Mouse (Mus musculus) Patski (cell line): ENCODE measurements around the gene Tor1a. TPM values are rescaled to one million over a fixed set of nuclear protein-coding genes. Genes with fewer than 3 reads are reported as not detected.
A peak's percentile ranks its signal among the peaks of the same experiment; 100 is the strongest.
"Not testable (repeated sequence)": the region's sequence is repeated elsewhere in the genome, so short reads cannot be mapped to it uniquely, and the experiment has no call there.

Experiments used
- ATAC-seq: fragments of 100-300 bp; one replicate; pipeline ENCODE4 v1.8.0; 2021
- CTCF ChIA-PET: fragments of 350-600 bp; sonication (Branson Sonifier 250); formaldehyde crosslinking; loops from one replicate; lab custom pipeline; 2022; ENCODE audit warnings: inconsistent platforms; lab: Charles Lee
- POLR2A ChIA-PET: fragments of 350-600 bp; sonication (Branson Sonifier 250); formaldehyde crosslinking; loops from one replicate; lab custom pipeline; 2022; ENCODE audit warnings: antibody characterized with exemption, inconsistent platforms; lab: Charles Lee
- DNase-seq: peaks from one replicate; pipeline ENCODE4 v3.0.0-alpha.2; 2011; ENCODE audit warnings: low read depth, low spot score
- H3K27me3 ChIP-seq: fragments of 371-371 bp; one replicate; pipeline ENCODE4 v1.5.1; 2021
- CTCF ChIP-seq: fragments of 100-300 bp; IDR thresholded peaks from one replicate; pipeline ENCODE4 v1.5.1; 2021
- in situ Hi-C: fragments of 300-500 bp; cut with MboI; formaldehyde crosslinking; loops from 3 replicates; pipeline ENCODE4 v1.11.1; 2018; ENCODE audit warnings: low pct_unique_long_range_greater_than_20kb, mixed read lengths
- polyA plus RNA-seq: library from polyadenylated mRNA; unstranded; gene quantifications from one replicate; pipeline ENCODE4 v1.2.3, GENCODE M21; 2021

The Tor1a gene
- polyA plus RNA-seq, 1 experiment from 2014 or later = 53.1 TPM

GRCm38 (mm10) chr2:30954797-30955196, 12.9 kb downstream of the Tor1a start:
- in situ Hi-C loops = no loop called here
- DNase-seq (no peak), ATAC-seq (no peak)
- no peaks in the 10 kb centered on the region for H3K27me3 ChIP-seq
- POLR2A ChIA-PET = no interaction called here
- CTCF ChIA-PET = interaction anchor here (1.1 to 1.6 kb wide), 3 partner anchors 12 to 14 kb away, joined by 3 to 5 read pairs (median 4); no protein-coding TSS in a partner anchor
- no peak for TF ChIP-seq CTCF

- CTCF ChIA-PET = interaction anchor here (1.3 to 1.6 kb wide), 2 partner anchors 10 to 197 kb away, joined by 3 to 6 read pairs; no protein-coding TSS in a partner anchor
- in situ Hi-C loops = no loop called here
- ATAC-seq = peak; percentile 57
These were observed 14.8 kb downstream of the Tor1a start, which contains the start of gene Tor1b for GRCm38 (mm10) chr2:30952824-30953490. Gene Tor1b (plus strand): TSS chr2:30952959.

GRCm38 (mm10) chr2:30952457-30952823, 15.3 kb downstream of the Tor1a start:
- POLR2A ChIA-PET = interaction anchor here (0.6 to 1.4 kb wide), 2 partner anchors 10 to 266 kb away, joined by 3 read pairs; no protein-coding TSS in a partner anchor
- no peak for ATAC-seq
- in situ Hi-C loops = no loop called here

More at GRCm38 (mm10) chr2:30952824-30953490, 14.8 kb downstream of the Tor1a start, which contains the start of gene Tor1b:
- TF ChIP-seq CTCF = no peak
- no peaks in the 10 kb centered on the region for H3K27me3 ChIP-seq
- DNase-seq = no peak
- POLR2A ChIA-PET = interaction anchor here (0.6 to 1.4 kb wide), 3 partner anchors 9 to 267 kb away, joined by 3 read pairs; no protein-coding TSS in a partner anchor

GRCm38 (mm10) chr2:30942603-30943011, 25.1 kb downstream of the Tor1a start:
- ChIA-PET CTCF (interaction anchor here (0.8 to 1.9 kb wide), 5 partner anchors 8 to 96 kb away, joined by 3 to 8 read pairs (median 5); partner anchors contain the start of gene Tor1b), POLR2A (no interaction called here)
- peak; percentile 88 for TF ChIP-seq CTCF
- in situ Hi-C loops = loop anchor here (25.0 kb wide), 1 partner anchor 330 kb away; no protein-coding TSS in a partner anchor
- DNase-seq = no peak
- no peaks in the 10 kb centered on the region for H3K27me3 ChIP-seq
- no peak for ATAC-seq

More at GRCm38 (mm10) chr2:30952457-30952823, 15.3 kb downstream of the Tor1a start:
- CTCF ChIA-PET = interaction anchor here (1.6 kb wide), 1 partner anchor 9 kb away, joined by 6 read pairs; no protein-coding TSS in a partner anchor
- DNase-seq = no peak
- H3K27me3 ChIP-seq = no peaks in the 10 kb centered on the region
- TF ChIP-seq CTCF = no peak

GRCm38 (mm10) chr2:30942116-30942515, 25.6 kb downstream of the Tor1a start:
- H3K27me3 ChIP-seq, DNase-seq, ATAC-seq, POLR2A ChIA-PET: not testable (repeated sequence)
- CTCF ChIA-PET = interaction anchor here (1.4 to 1.9 kb wide), 3 partner anchors 8 to 13 kb away, joined by 3 to 8 read pairs (median 5); no protein-coding TSS in a partner anchor
- in situ Hi-C loops = loop anchor here (25.0 kb wide), 1 partner anchor 330 kb away; no protein-coding TSS in a partner anchor

GRCm38 (mm10) chr2:30941586-30941985, 26.1 kb downstream of the Tor1a start:
- ChIA-PET POLR2A (no interaction called here), CTCF (interaction anchor here (1.0 kb wide), 1 partner anchor 9 kb away, joined by 3 read pairs; no protein-coding TSS in a partner anchor)
- ATAC-seq (no peak), DNase-seq (no peak)
- TF ChIP-seq CTCF = no peak
- no peaks in the 10 kb centered on the region for H3K27me3 ChIP-seq
- in situ Hi-C loops = loop anchor here (25.0 kb wide), 1 partner anchor 329 kb away; no protein-coding TSS in a partner anchor

- TF ChIP-seq CTCF = no peak
- DNase-seq = no peak
- no peak for ATAC-seq
- no peaks in the 10 kb centered on the region for H3K27me3 ChIP-seq
- CTCF ChIA-PET = interaction anchor here (1.1 to 1.6 kb wide), 2 partner anchors 9 to 26 kb away, joined by 3 to 4 read pairs; partner anchors contain the start of gene Ptges
- in situ Hi-C loops = loop anchor here (10.0 to 25.0 kb wide), 2 partner anchors 224 to 326 kb away; no protein-coding TSS in a partner anchor
- POLR2A ChIA-PET = no interaction called here
These were observed 29.1 kb downstream of the Tor1a start for GRCm38 (mm10) chr2:30938574-30938991.

GRCm38 (mm10) chr2:30937731-30938130, 30.0 kb downstream of the Tor1a start:
- CTCF ChIA-PET = interaction anchor here (1.1 kb wide), 1 partner anchor 9 kb away, joined by 3 read pairs; the partner anchor contains the start of gene Ptges
- POLR2A ChIA-PET = no interaction called here
- in situ Hi-C loops = loop anchor here (10.0 to 25.0 kb wide), 2 partner anchors 223 to 325 kb away; no protein-coding TSS in a partner anchor
- no peaks in the 10 kb centered on the region for H3K27me3 ChIP-seq
- DNase-seq = no peak
- no peak for ATAC-seq
- no peak for TF ChIP-seq CTCF

- ChIA-PET POLR2A (no interaction called here), CTCF (no interaction called here)
- no peaks in the 10 kb centered on the region for H3K27me3 ChIP-seq
- in situ Hi-C loops = loop anchor here (10.0 to 25.0 kb wide), 2 partner anchors 222 to 325 kb away; no protein-coding TSS in a partner anchor
- no peak for TF ChIP-seq CTCF
- DNase-seq (no peak), ATAC-seq (no peak)
These were observed 30.9 kb downstream of the Tor1a start for GRCm38 (mm10) chr2:30936808-30937207.

GRCm38 (mm10) chr2:30933917-30934450, 33.7 kb downstream of the Tor1a start:
- POLR2A ChIA-PET = interaction anchor here (0.6 to 1.1 kb wide), 3 partner anchors 43 to 934 kb away, joined by 3 read pairs; no protein-coding TSS in a partner anchor
- DNase-seq (no peak), ATAC-seq (no peak)
- no peak for TF ChIP-seq CTCF
- in situ Hi-C loops = loop anchor here (5.0 to 25.0 kb wide), 5 partner anchors 42 to 497 kb away; no protein-coding TSS in a partner anchor
- H3K27me3 ChIP-seq = no peaks in the 10 kb centered on the region
- CTCF ChIA-PET = interaction anchor here (0.8 to 2.3 kb wide), 10 partner anchors 9 to 139 kb away, joined by 3 to 8 read pairs (median 4); no protein-coding TSS in a partner anchor
